Mouse (Mus musculus) MN1 (cell line): ENCODE results near the gene Itga4.

Experiments
- DNase-seq: peaks from one replicate; pipeline ENCODE4 v3.0.0-alpha.2; 2016; ENCODE audit warnings: low spot score

Itga4 gene

GRCm38 (mm10) chr2:79266480-79266879 lies 11.3 kb downstream of the Itga4 start:
- no peak for DNase-seq

- DNase-seq, result no peak
Measured at GRCm38 (mm10) chr2:79267181-79267580, 12.0 kb downstream of the Itga4 start.

- no peak for DNase-seq
Measured at GRCm38 (mm10) chr2:79268863-79269262, 13.6 kb downstream of the Itga4 start.

DNA sequence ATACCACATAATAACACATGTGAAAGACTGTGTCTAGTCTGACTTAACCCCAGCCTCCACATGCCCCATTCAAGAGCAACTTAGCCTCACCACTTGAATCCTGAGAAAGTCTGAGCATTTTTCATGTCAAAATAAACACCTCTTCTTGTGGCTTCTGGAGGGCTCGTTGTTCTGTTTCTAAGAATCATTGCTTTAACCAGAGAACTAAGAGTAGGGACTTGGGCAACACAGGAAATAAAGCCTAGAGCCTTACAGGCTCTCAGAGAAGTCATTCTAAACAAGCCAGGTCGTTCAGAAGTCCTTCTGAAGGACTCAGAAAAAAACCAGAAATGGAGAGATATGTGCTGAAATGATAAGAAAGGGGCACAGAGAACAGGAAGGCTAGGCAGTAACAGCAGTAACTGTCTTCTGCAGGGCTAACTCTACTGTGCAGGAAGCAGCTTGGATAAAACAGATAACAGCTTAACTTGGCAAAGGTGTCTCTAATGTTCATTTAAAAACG lies 14.9 kb downstream of the Itga4 start:
- no peak for DNase-seq

- no peak for DNase-seq
Measured at GRCm38 (mm10) chr2:79271838-79272237, 16.6 kb downstream of the Itga4 start.

DNA sequence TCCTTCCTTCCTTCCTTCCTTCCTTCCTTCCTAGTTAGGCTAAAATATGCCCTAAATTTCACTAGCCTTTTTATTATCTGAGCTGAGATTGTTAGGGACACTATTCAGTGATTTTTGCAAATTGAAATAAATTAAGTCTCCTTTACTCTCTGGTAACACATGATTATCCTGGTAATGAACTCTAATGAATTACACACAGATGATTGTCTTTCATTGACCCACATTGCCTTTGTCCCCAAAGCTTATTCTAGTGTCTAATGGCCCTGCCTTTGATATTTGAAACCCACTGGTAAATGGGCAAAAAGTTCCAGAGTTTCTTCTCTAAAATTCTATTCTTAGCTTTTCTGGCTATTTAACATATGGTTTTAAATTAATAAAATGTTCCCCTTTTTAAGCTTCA lies 23.4 kb downstream of the Itga4 start:
- no peak for DNase-seq

GRCm38 (mm10) chr2:79284206-79284605 lies 29.0 kb downstream of the Itga4 start:
- DNase-seq, result no peak

DNA sequence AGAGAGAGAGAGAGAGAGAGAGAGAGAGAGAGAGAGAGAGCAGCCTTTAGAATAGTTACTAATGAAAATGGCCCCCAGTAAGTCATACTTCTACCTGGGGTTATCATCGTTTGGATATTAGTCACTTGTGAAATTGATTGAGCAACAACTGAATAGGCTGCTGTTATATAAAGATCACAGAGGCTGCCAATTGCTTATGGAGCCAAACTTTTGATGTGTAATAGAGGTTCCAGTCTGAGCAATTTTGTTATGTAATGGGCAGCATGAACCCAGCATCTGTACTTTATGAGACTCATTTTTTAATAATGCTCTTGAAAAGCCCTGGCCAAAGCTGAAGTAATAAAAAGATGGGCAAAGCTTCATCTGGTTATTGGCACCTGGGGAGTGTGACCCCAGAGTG lies 34.9 kb downstream of the Itga4 start:
- DNase-seq, result no peak

DNA sequence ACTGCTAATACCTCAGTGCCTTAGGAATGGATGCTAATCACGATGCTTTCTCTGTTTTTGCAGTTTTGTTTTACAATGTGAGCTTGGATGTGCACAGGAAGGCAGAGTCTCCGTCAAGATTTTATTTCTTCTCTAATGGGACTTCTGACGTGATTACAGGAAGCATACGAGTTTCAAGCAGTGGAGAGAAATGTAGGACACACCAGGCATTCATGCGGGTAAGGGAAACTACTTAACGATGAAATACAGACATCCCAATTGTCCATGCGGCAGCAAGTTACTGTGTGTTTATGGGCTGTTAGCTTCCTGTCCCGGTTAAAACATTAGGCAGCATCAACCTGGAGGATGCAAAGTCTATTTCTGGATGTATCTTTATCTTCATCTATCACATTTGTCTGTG lies 36.7 kb downstream of the Itga4 start:
- DNase-seq, result no peak

DNA sequence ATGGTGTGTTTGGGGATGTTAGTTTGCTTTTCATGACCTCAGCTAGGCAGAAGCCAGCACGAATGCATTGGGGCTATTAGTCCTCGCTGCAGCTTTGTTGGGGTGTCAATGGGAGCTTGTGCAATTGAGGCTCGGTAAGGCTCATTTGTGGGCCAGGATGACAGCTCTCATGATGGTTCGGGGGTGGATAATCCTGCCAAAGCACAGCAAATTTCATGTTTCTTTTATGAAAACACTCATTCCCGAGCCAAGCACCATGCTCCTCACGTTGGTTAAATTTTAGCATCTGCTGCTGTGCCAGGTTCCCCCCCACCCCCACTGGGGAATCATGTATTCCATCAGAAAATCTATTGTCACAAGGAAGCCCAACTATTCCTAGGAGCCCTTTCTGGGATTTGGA lies 37.2 kb downstream of the Itga4 start:
- no peak for DNase-seq

DNA sequence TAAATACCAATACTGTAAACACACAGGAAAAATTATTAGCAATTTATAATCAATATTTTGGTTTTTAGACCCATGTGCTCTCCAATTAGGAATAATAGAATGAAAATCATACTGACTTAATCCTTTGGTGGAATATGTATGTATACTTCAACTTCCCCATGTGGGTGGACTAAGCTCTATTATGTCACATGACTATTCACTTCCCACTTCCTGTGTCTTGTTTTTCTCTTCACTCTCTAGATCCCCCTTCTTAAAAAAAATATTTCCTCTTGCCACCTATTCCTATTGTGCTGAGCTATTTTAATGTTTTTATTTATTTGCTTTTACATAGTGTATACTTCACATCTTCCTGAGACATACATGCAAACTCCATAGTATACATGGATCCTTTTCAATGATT lies 47.2 kb downstream of the Itga4 start:
- DNase-seq, result no peak

GRCm38 (mm10) chr2:79307549-79307948 lies 52.3 kb downstream of the Itga4 start:
- no peak for DNase-seq

DNA sequence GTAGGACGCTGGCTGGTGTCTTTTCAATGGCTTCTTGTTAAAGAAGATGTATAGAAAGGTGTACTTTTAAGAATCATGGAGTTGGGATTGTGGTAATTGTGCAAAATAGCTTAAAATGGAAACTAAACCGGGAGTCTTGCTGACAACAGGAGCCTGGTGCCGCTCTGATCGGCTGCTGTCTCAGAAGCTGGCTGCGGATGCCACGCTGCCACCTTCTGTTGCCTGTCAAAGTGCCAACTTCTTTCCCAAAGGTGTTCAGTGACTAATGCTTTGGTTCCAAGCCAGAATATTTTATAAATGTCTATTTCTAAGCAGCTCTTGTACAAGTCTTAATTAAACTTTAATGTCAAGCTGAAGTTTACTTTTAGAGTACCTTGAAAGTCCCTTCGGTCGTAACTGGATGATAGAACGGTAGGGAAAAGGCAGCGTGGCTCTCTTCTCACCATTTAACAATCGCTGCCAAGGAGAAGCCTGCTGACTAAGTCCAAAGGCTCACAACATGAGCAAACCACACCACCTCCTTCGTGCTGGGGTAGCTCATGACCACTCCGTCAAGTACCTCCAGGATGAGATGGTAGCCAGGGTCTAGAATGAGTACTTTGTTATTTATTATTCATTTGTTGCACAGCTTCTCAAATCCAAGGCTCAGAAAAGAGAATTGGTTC lies 54.4 kb downstream of the Itga4 start:
- no peak for DNase-seq

DNA sequence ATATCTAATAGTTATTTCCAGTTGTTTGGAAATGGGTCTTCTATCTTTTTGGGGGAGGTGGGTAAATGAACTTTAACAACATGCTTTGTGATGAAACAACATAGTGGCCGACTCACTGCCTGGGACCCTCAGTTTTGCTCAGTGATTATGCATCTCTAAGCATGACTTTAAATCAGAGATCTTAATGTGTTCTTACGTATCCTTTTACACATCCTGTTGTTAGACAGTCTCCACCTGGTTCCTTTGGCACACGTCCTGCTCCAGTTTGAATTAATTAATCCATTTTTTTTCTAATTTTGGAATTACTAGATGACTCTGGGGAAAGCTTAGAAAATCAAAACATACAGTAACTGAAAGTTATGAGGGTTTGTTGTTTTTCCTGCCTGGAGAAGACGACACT lies 57.3 kb downstream of the Itga4 start:
- DNase-seq, result no peak

DNA sequence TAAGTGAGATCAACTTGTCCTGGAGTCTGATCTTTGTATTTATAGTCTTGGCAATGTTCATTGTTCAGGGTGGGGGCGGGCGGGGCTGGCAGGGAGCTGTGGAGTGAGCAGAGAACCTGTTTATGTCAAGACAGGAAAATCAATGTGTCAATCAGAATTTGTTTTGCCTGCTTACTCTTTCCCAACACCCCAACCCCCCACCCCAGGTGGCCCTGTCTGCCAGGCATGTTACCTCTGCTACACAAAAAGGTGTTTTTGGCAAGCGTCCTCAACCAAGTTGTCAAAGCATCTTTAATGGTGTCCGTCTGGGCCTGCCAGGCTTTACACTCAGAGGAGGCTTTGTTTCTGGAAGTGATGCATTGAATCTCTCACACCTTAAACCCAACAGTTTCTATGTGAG lies 59.9 kb downstream of the Itga4 start:
- DNase-seq, result no peak

DNA sequence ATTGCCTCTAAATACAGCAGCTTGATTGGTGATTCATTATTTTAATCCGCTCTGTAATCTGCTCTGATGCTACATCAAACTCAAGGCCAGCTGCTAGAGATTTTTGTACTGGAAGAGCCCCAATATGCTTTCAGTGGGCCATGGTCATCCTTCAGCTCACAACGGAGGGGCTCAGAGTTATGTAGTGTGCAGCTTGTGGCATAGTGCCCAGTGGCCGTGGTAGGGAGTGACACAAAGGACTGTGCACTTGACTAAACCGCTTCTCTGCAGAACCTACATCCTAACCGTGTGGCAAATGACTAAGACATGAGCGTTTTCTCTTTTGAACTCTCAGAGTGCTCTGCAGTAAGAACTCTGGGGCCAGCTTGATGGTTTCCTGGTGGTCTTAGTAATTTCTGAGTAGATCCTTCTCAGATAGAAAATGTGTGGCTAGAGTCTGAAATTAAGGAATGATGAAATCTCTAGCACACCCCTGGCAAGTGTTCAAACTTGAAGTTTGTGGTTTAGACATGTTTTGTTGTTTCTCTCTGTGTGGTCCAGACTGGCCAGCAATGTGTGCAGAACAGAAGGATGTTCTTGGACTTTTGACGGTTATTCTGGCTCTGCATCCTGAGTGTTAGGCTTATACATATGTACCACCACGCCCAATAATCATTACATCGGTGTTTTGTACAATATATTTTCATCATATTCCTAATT lies 61.1 kb downstream of the Itga4 start:
- no peak for DNase-seq

DNA sequence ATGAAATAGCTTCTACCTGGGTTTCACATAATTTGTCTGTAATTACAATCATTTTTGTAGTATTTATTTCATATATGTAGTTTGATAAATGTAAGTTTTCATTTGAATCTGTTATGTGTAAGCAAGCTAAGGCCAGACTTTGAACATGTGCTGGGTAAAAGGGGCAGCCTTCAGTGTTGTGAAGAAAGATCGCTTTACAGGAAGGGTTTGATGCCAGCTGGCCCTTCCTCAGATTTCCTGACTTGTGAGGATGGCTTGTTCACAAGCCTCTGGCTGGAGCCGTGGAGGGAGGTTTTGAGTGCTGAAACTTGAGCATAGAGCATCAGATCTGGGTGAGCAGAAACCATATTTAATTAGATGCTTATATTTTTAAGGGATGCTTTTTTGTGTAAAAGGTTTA lies 72.9 kb downstream of the Itga4 start:
- DNase-seq, result no peak

- DNase-seq, result no peak
Measured at GRCm38 (mm10) chr2:79334661-79335060, 79.4 kb downstream of the Itga4 start.

GRCm38 (mm10) chr2:79336141-79336540 lies 80.9 kb downstream of the Itga4 start:
- no peak for DNase-seq

GRCm38 (mm10) chr2:79339003-79339402 lies 83.8 kb downstream of the Itga4 start:
- DNase-seq, result no peak

GRCm38 (mm10) chr2:79343115-79343514 lies 87.9 kb downstream of the Itga4 start:
- DNase-seq, result no peak

- no peak for DNase-seq
Measured at GRCm38 (mm10) chr2:79351179-79352099, 96.2 kb downstream of the Itga4 start.
